Mouse (Mus musculus) effector memory CD4-positive, alpha-beta T cell, adult 5 months (primary cell): ENCODE results near the gene Snrpe. TPM values are rescaled to one million over a fixed set of nuclear protein-coding genes. Genes with fewer than 3 reads are reported as not detected.

ENCODE experiments used
- polyA plus RNA-seq: library from polyadenylated mRNA; unstranded; fragments of 100-300 nt; shearing (Covaris generic); gene quantifications from one replicate; pipeline ENCODE4 v1.2.1, GENCODE M21; 2017

Gene Snrpe
- polyA plus RNA-seq = 196 TPM

DNA sequence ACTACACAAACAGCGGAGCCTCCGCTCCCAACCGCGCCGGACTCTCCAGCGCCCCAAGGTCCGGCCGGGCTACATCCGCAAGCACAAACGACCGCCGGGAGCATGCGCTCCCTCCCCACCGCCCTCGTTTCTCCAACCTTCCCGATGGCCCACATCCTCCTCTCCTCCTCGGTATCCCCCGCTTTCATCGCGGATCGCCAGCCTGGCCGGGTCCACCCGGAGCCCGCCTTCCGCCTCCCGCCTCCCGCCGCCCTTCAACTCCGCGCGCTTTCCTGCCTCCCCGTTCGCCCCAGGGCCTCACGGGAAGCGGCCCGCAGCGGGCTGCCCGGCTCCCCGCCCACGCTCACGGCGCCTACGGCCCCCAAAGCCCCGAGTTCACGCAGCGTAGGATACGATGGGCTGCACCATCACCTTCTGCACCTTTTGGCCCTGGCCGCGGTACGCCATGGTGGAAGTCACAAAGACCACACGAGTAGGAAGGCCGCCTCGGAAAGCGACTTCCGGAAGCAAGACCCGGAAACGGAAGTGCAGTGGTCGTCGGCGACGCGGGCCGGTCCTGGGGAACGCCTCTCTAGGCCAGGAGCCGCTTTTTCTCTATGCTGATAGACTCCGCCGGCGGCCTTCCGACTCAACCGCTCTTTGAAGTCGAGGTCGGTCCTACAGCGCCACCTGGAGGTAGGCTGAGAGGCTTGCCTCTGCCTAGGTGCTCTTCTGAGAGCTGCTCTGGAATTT is at the start of gene Snrpe:
Snrpe (minus strand) TSS at position 521 of the 732 bp plus-strand sequence.

Other genes with a start within 250 kb of the Snrpe start
- not detected for gene Etnk2, start 246.7 kb downstream of the Snrpe start, polyA plus RNA-seq
- not detected for gene Sox13, start 185.9 kb downstream of the Snrpe start, polyA plus RNA-seq
- not detected for gene Zbed6, start 50.6 kb upstream of the Snrpe start, polyA plus RNA-seq
- gene Gm38394, start 51.0 kb upstream of the Snrpe start, polyA plus RNA-seq = 3.1 TPM
- 84.0 TPM for gene Lax1, start 79.8 kb upstream of the Snrpe start, polyA plus RNA-seq
- gene Atp2b4, start 190.8 kb upstream of the Snrpe start, polyA plus RNA-seq = 10.6 TPM